Comparison of ENCODE assay signal across 8 mouse cellular contexts in genomic region chr8:104630981-104631663, GRCm38 (mm10). TPM values are rescaled to one million over a fixed set of nuclear protein-coding genes. Genes with fewer than 3 reads are reported as not detected.
DNase-seq lines count a peak whose midpoint lies in the region; ATAC-seq lines count a peak whose summit lies in the region.

TSS of gene Rrad (minus strand) at chr8:104631327.

- under 1% methylated on average over 28 of the region's 28 CpGs for WGBS in limb, embryonic 15.5 days
- WGBS in midbrain, embryonic 15.5 days: under 1% methylated on average over 28 of the region's 28 CpGs

- H3K36me3 ChIP-seq in limb, embryonic 15.5 days: peaks cover 14% of the 10 kb centered on the region
- 0 out of 2 replicates have a peak, but pooled peaks cover 8% of the 10 kb centered on the region for H3K36me3 ChIP-seq in midbrain, embryonic 15.5 days (replicated peaks)

- H3K9me3 ChIP-seq in limb, embryonic 15.5 days: no peaks in the 10 kb centered on the region
- H3K9me3 ChIP-seq in midbrain, embryonic 15.5 days: no peaks in the 10 kb centered on the region

- ATAC-seq in limb, embryonic 15.5 days (ENCODE audit: insufficient number of reproducible peaks, low FRiP score, low TSS enrichment, low read depth): peak; percentile 59
- peak; percentile 62 for ATAC-seq in midbrain, embryonic 15.5 days (replicated peaks)
- no peak for ATAC-seq in erythroid progenitor cell, adult 5-6 weeks (replicated peaks; ENCODE audit: low FRiP score, poor library complexity, severe bottlenecking)

- peak within 1 kb of the TSS; percentile 61 for H3K27ac ChIP-seq in limb, embryonic 15.5 days
- peak within 1 kb of the TSS; percentile 45 for H3K27ac ChIP-seq in midbrain, embryonic 15.5 days

- H3K4me3 ChIP-seq in limb, embryonic 15.5 days: peak within 1 kb of the TSS; percentile 40
- peak within 1 kb of the TSS; percentile 31 for H3K4me3 ChIP-seq in midbrain, embryonic 15.5 days

- DNase-seq in urinary bladder, adult 18-20 months (ENCODE audit: low spot score in 2 of 2): peak; percentile 26 to 30
- DNase-seq in urinary bladder, postnatal 10 days (ENCODE audit: low spot score): no peak
- peak; percentile 29 for DNase-seq in fibroblast of lung, adult 2 months (ENCODE audit: low read depth)
- DNase-seq in heart, postnatal 4 days: peak; percentile 81
- peak; percentile 58 for DNase-seq in testis, postnatal 10 days (ENCODE audit: low spot score)

- H3K27me3 ChIP-seq in limb, embryonic 15.5 days: peaks cover 12% of the 10 kb centered on the region
- peaks cover 8% of the 10 kb centered on the region for H3K27me3 ChIP-seq in midbrain, embryonic 15.5 days (replicated peaks)

- peaks cover 22% of the 10 kb centered on the region for H3K4me1 ChIP-seq in limb, embryonic 15.5 days
- H3K4me1 ChIP-seq in midbrain, embryonic 15.5 days: peaks cover 12% of the 10 kb centered on the region

- peak within 1 kb of the TSS; percentile 23; the same call in 1 of the 2 replicates for H3K9ac ChIP-seq in limb, embryonic 15.5 days
- peak within 1 kb of the TSS; percentile 16; the same call in 1 of the 2 replicates for H3K9ac ChIP-seq in midbrain, embryonic 15.5 days

- peak within 1 kb of the TSS; percentile 58 for H3K4me2 ChIP-seq in limb, embryonic 15.5 days
- H3K4me2 ChIP-seq in midbrain, embryonic 15.5 days: peak within 1 kb of the TSS; percentile 61

RNA-seq across cellular contexts. Expression of gene Rrad, which starts in this region (rescaled TPM):
- total RNA-seq in heart, postnatal 4 days (2021): 100 to 1,000 TPM; 193 to 274 TPM
- polyA plus RNA-seq in limb, embryonic 15.5 days (2015; fragmentation: Nextera tagmentation; extraction: Ambion mirVana): 25.9 and 44.8 TPM in 2 replicates
- 4.0 and 5.1 TPM in 2 replicates for polyA plus RNA-seq in midbrain, embryonic 15.5 days (2015; fragmentation: Nextera tagmentation; extraction: Ambion mirVana)
- total RNA-seq in erythroid progenitor cell, adult 5-6 weeks (2015; ENCODE audit: low replicate concordance): 2.2 TPM in 1 of 2 replicates, not detected in the other
- total RNA-seq in erythroid progenitor cell, adult 5-6 weeks (2017; ENCODE audit: low replicate concordance): not detected in 2 replicates

Comparison
In these comparisons a context has a peak if more than half of its experiments do, and no peak if none do; other contexts are left out.
1. RNA of gene Rrad (total RNA-seq): 193 to 274 TPM in heart, postnatal 4 days; 2.2 TPM in erythroid progenitor cell, adult 5-6 weeks; every median in the first group is over 10 times any median in the second.